Mouse (Mus musculus) lung, embryonic 15.5 days (tissue): ENCODE data around the gene Ttc6. TPM values are rescaled to one million over a fixed set of nuclear protein-coding genes. Genes with fewer than 3 reads are reported as not detected.

ENCODE experiments used
- ATAC-seq: fragments of 200-750 bp; cut with Nextera tagmentation; 2 replicates; pipeline ENCODE4 v1.8.0; 2017; ENCODE audit warnings: moderate number of reproducible peaks, borderline replicate concordance; ENCODE audit not compliant: low FRiP score, low TSS enrichment; ENCODE audit errors: extremely low read depth
- H3K27ac ChIP-seq: fragments of 300-500 bp; sonication (generic); 2 replicates; pipeline ENCODE4 v1.5.1; 2015; ENCODE audit warnings: moderate library complexity, mild to moderate bottlenecking, inconsistent platforms
- H3K27me3 ChIP-seq: fragments of 300-500 bp; sonication (generic); 2 replicates; pipeline ENCODE4 v1.6.1; 2015; ENCODE audit warnings: inconsistent platforms
- H3K36me3 ChIP-seq: fragments of 300-500 bp; sonication (generic); 2 replicates; pipeline ENCODE4 v1.6.1; 2015; ENCODE audit warnings: inconsistent platforms
- H3K4me1 ChIP-seq: fragments of 300-500 bp; sonication (generic); 2 replicates; pipeline ENCODE4 v1.6.1; 2015; ENCODE audit warnings: inconsistent platforms
- H3K4me2 ChIP-seq: fragments of 300-500 bp; sonication (generic); 2 replicates; pipeline ENCODE4 v1.6.1; 2015; ENCODE audit warnings: inconsistent platforms, mild to moderate bottlenecking, moderate library complexity
- H3K4me3 ChIP-seq: fragments of 300-500 bp; sonication (generic); 2 replicates; pipeline ENCODE4 v1.5.1; 2015; ENCODE audit warnings: mild to moderate bottlenecking, inconsistent platforms
- H3K9ac ChIP-seq: fragments of 300-500 bp; sonication (generic); 2 replicates; pipeline ENCODE4 v1.6.1; 2015; ENCODE audit warnings: inconsistent platforms
- H3K9me3 ChIP-seq: fragments of 300-500 bp; sonication (generic); 2 replicates; pipeline ENCODE4 v1.6.1; 2016; ENCODE audit warnings: inconsistent platforms
- WGBS: fragments of 180-500 bp; shearing (Covaris S2); methylation state at CpG from one replicate; pipeline ENCODE4 v1.1.7; 2015; 5-methylcytosine and 5-hydroxymethylcytosine counted together
- polyA plus RNA-seq: library from polyadenylated mRNA; unstranded; fragments of >200 nt; fragmentation: Nextera tagmentation; extraction: Ambion mirVana; gene quantifications from 2 replicates; pipeline ENCODE4 v1.2.1, GENCODE M21; 2015

Ttc6 gene
- polyA plus RNA-seq, 1 experiment from 2014 or later: 7.4 TPM

- under 1% methylated on average over 63 of the region's 63 CpGs for WGBS
- peak overlapping the region; percentile 33 for H3K4me3 ChIP-seq
- H3K27me3 ChIP-seq: peaks cover 79% of the 10 kb centered on the region
- peak overlapping the region; percentile 44 for H3K9ac ChIP-seq
- H3K4me1 ChIP-seq: peaks cover 3% of the 10 kb centered on the region; the same call in 1 of the 2 replicates
- H3K27ac ChIP-seq: peak overlapping the region; percentile 57
- H3K4me2 ChIP-seq: peak overlapping the region; percentile 61
- ATAC-seq: no peak; the same call in 1 of the 2 replicates
- H3K36me3 ChIP-seq: no peaks in the 10 kb centered on the region
- H3K9me3 ChIP-seq: no peaks in the 10 kb centered on the region
These were observed 25.0 kb upstream of the Ttc6 start for GRCm38 (mm10) chr12:57538588-57539550.

- no peaks in the 10 kb centered on the region for H3K9me3 ChIP-seq
- peak overlapping the region; percentile 61 for H3K4me2 ChIP-seq
- WGBS: 1% methylated on average over 10 of the region's 10 CpGs
- ATAC-seq: no peak
- H3K27ac ChIP-seq: peak overlapping the region; percentile 57; the same call in 1 of the 2 replicates
- peak overlapping the region; percentile 33 for H3K4me3 ChIP-seq
- H3K9ac ChIP-seq: peak overlapping the region; percentile 44; the same call in 1 of the 2 replicates
- H3K4me1 ChIP-seq: 0 out of 2 replicates have a peak, but pooled peaks cover 2% of the 10 kb centered on the region
- H3K27me3 ChIP-seq: peaks cover 78% of the 10 kb centered on the region
- H3K36me3 ChIP-seq: no peaks in the 10 kb centered on the region
These were observed 24.3 kb upstream of the Ttc6 start for GRCm38 (mm10) chr12:57539551-57539985.

- ATAC-seq: no peak
- 6% methylated on average over 6 of the region's 6 CpGs for WGBS
- peaks cover 76% of the 10 kb centered on the region for H3K27me3 ChIP-seq
These were observed 22.8 kb upstream of the Ttc6 start for GRCm38 (mm10) chr12:57541118-57541517.

GRCm38 (mm10) chr12:57541931-57542745, 21.8 kb upstream of the Ttc6 start:
- Histone ChIP-seq H3K36me3 (no peaks in the 10 kb centered on the region), H3K27ac (peak overlapping the region; percentile 62), H3K27me3 (peaks cover 76% of the 10 kb centered on the region), H3K4me1 (peaks cover 6% of the 10 kb centered on the region; the same call in 1 of the 2 replicates), H3K4me3 (peak overlapping the region; percentile 58), H3K9ac (peak overlapping the region; percentile 52), H3K9me3 (no peaks in the 10 kb centered on the region), H3K4me2 (peak overlapping the region; percentile 52)
- peak; percentile 34 for ATAC-seq
- 1% methylated on average over 46 of the region's 46 CpGs for WGBS

More at GRCm38 (mm10) chr12:57541118-57541517, 22.8 kb upstream of the Ttc6 start:
- H3K4me1 ChIP-seq: peaks cover 6% of the 10 kb centered on the region; the same call in 1 of the 2 replicates
- no peak overlapping the region for H3K27ac ChIP-seq
- H3K4me3 ChIP-seq: peak overlapping the region; percentile 58
- H3K36me3 ChIP-seq: no peaks in the 10 kb centered on the region
- H3K9ac ChIP-seq: peak overlapping the region; percentile 10; the same call in 1 of the 2 replicates
- H3K9me3 ChIP-seq: no peaks in the 10 kb centered on the region
- peak overlapping the region; percentile 52 for H3K4me2 ChIP-seq

- peak overlapping the region; percentile 58 for H3K4me3 ChIP-seq
- no peak for ATAC-seq
- peak overlapping the region; percentile 52 for H3K9ac ChIP-seq
- peaks cover 80% of the 10 kb centered on the region for H3K27me3 ChIP-seq
- peak overlapping the region; percentile 62 for H3K27ac ChIP-seq
- WGBS: 1% methylated on average over 61 of the region's 63 CpGs
- H3K4me1 ChIP-seq: peaks cover 6% of the 10 kb centered on the region; the same call in 1 of the 2 replicates
- H3K9me3 ChIP-seq: no peaks in the 10 kb centered on the region
- H3K36me3 ChIP-seq: no peaks in the 10 kb centered on the region
- H3K4me2 ChIP-seq: peak overlapping the region; percentile 52
These were observed 20.9 kb upstream of the Ttc6 start for GRCm38 (mm10) chr12:57542746-57543626.

- H3K36me3 ChIP-seq: no peaks in the 10 kb centered on the region
- peaks cover 82% of the 10 kb centered on the region for H3K27me3 ChIP-seq
- 2% methylated on average over 10 of the region's 10 CpGs for WGBS
- peak overlapping the region; percentile 58 for H3K4me3 ChIP-seq
- ATAC-seq: no peak
- H3K27ac ChIP-seq: peak overlapping the region; percentile 62
- peaks cover 6% of the 10 kb centered on the region; the same call in 1 of the 2 replicates for H3K4me1 ChIP-seq
- no peaks in the 10 kb centered on the region for H3K9me3 ChIP-seq
- peak overlapping the region; percentile 52 for H3K4me2 ChIP-seq
- peak overlapping the region; percentile 52 for H3K9ac ChIP-seq
These were observed 20.3 kb upstream of the Ttc6 start for GRCm38 (mm10) chr12:57543627-57543991.

GRCm38 (mm10) chr12:57544641-57545370, 19.1 kb upstream of the Ttc6 start:
- H3K27ac ChIP-seq: peak overlapping the region; percentile 95
- H3K4me1 ChIP-seq: peaks cover 6% of the 10 kb centered on the region; the same call in 1 of the 2 replicates
- no peak for ATAC-seq
- peak overlapping the region; percentile 58 for H3K4me3 ChIP-seq
- H3K36me3 ChIP-seq: no peaks in the 10 kb centered on the region
- no peaks in the 10 kb centered on the region for H3K9me3 ChIP-seq
- H3K27me3 ChIP-seq: peaks cover 87% of the 10 kb centered on the region
- under 1% methylated on average over 31 of the region's 31 CpGs for WGBS
- peak overlapping the region; percentile 65 for H3K9ac ChIP-seq
- peak overlapping the region; percentile 90 for H3K4me2 ChIP-seq

GRCm38 (mm10) chr12:57545371-57546241, 18.3 kb upstream of the Ttc6 start:
- Histone ChIP-seq H3K4me3 (peak overlapping the region; percentile 58), H3K4me2 (peak overlapping the region; percentile 90), H3K36me3 (no peaks in the 10 kb centered on the region), H3K27me3 (peaks cover 95% of the 10 kb centered on the region), H3K9me3 (no peaks in the 10 kb centered on the region), H3K4me1 (peaks cover 11% of the 10 kb centered on the region), H3K9ac (peak overlapping the region; percentile 65), H3K27ac (peak overlapping the region; percentile 95)
- peak; percentile 66 for ATAC-seq
- under 1% methylated on average over 82 of the region's 106 CpGs for WGBS

GRCm38 (mm10) chr12:57546415-57547201, 17.3 kb upstream of the Ttc6 start, which contains the start of gene Foxa1:
Gene Foxa1, minus strand, starts transcription at chr12:57546916.
- no peaks in the 10 kb centered on the region for H3K9me3 ChIP-seq
- no peaks in the 10 kb centered on the region for H3K36me3 ChIP-seq
- WGBS: 0% methylated on average over 32 of the region's 32 CpGs
- peaks cover 12% of the 10 kb centered on the region for H3K4me1 ChIP-seq
- peak within 1 kb of the TSS; percentile 58 for H3K4me3 ChIP-seq
- ATAC-seq: peak; percentile 46; the same call in 1 of the 2 replicates
- H3K4me2 ChIP-seq: peak within 1 kb of the TSS; percentile 90
- peaks cover 96% of the 10 kb centered on the region for H3K27me3 ChIP-seq
- peak within 1 kb of the TSS; percentile 65 for H3K9ac ChIP-seq
- peak within 1 kb of the TSS; percentile 95 for H3K27ac ChIP-seq
